In genomic region chr1:105843856-105844255, GRCm38 (mm10) we compare ENCODE assay signal across 10 mouse cellular contexts.
DNase-seq lines count a peak whose midpoint lies in the region; ATAC-seq and TF ChIP-seq lines count a peak whose summit lies in the region.
"Had no signal": no experiment of that assay in that cellular context is flagged by ENCODE, and none has a peak within 500 bp of the region (broad histone marks: within the 10 kb centered on the region; RNA-seq: fewer than 3 reads in every experiment).

No protein-coding gene starts in this region.

- no peak overlapping the region for H3K4me3 ChIP-seq in intestine, embryonic 14.5 days (ENCODE audit: low read depth, low read length)
- no peak overlapping the region for H3K4me3 ChIP-seq in intestine, postnatal 0 days (ENCODE audit: low read depth, low read length)
- peak overlapping the region; percentile 48 for H3K4me3 ChIP-seq in embryonic facial prominence, embryonic 10.5 days
- peak overlapping the region; percentile 39 for H3K4me3 ChIP-seq in hindbrain, embryonic 15.5 days
- no peak overlapping the region for H3K4me3 ChIP-seq in neural tube, embryonic 12.5 days

- DNase-seq in intestine, embryonic 14.5 days (ENCODE audit: low spot score): peak; percentile 48
- no peak for DNase-seq in embryonic facial prominence, embryonic 10.5 days (ENCODE audit: low spot score)
- no peak for DNase-seq in layer of hippocampus, postnatal 36 days
- no peak for DNase-seq in left cerebral cortex, postnatal 36 days (ENCODE audit: low spot score in 2 of 2)
- DNase-seq: lung, adult 2 months; spleen, adult 18-20 months had no signal

- H3K27ac ChIP-seq in intestine, embryonic 14.5 days (ENCODE audit: low read depth): no peak overlapping the region
- H3K27ac ChIP-seq in intestine, postnatal 0 days (ENCODE audit: low read depth, low read length): no peak overlapping the region
- no peak overlapping the region for H3K27ac ChIP-seq in embryonic facial prominence, embryonic 10.5 days (replicated peaks)
- 0 out of 2 replicates have a peak overlapping the region, but pooled peaks have one; percentile 48 for H3K27ac ChIP-seq in hindbrain, embryonic 15.5 days (replicated peaks)
- H3K27ac ChIP-seq in neural tube, embryonic 12.5 days: no peak overlapping the region

- peaks cover 8% of the 10 kb centered on the region for H3K27me3 ChIP-seq in intestine, embryonic 14.5 days (replicated peaks; ENCODE audit: control insufficient read depth, insufficient read depth, low read length)
- no peaks in the 10 kb centered on the region for H3K27me3 ChIP-seq in intestine, postnatal 0 days (replicated peaks; ENCODE audit: control insufficient read depth, insufficient read depth, low read length)
- H3K27me3 ChIP-seq in embryonic facial prominence, embryonic 10.5 days (replicated peaks; ENCODE audit: low read depth, poor library complexity, severe bottlenecking): peaks cover 39% of the 10 kb centered on the region
- no peaks in the 10 kb centered on the region for H3K27me3 ChIP-seq in hindbrain, embryonic 15.5 days
- peaks cover 11% of the 10 kb centered on the region for H3K27me3 ChIP-seq in neural tube, embryonic 12.5 days (replicated peaks)

- H3K9ac ChIP-seq in intestine, embryonic 14.5 days (ENCODE audit: low read length): no peak overlapping the region
- H3K9ac ChIP-seq in intestine, postnatal 0 days (ENCODE audit: low read depth, low read length): no peak overlapping the region
- peak overlapping the region; percentile 13; the same call in 1 of the 2 replicates for H3K9ac ChIP-seq in hindbrain, embryonic 15.5 days
- no peak overlapping the region for H3K9ac ChIP-seq in neural tube, embryonic 12.5 days

- 11% methylated on average over 2 of the region's 2 CpGs for WGBS in intestine, embryonic 14.5 days
- 61% methylated on average over 2 of the region's 2 CpGs for WGBS in intestine, postnatal 0 days
- 1% methylated on average over 2 of the region's 2 CpGs for WGBS in embryonic facial prominence, embryonic 10.5 days
- WGBS in hindbrain, embryonic 15.5 days: 0% methylated on average over 2 of the region's 2 CpGs
- WGBS in neural tube, embryonic 12.5 days: 7% methylated on average over 2 of the region's 2 CpGs

- TF ChIP-seq CTCF in intestine, postnatal 0 days (IDR thresholded peaks at IDR 0.05; ENCODE audit: low read depth): no peak

- H3K4me2 ChIP-seq in intestine, embryonic 14.5 days (ENCODE audit: low read length): no peak overlapping the region
- H3K4me2 ChIP-seq in intestine, postnatal 0 days (replicated peaks; ENCODE audit: low read depth): no peak overlapping the region
- H3K4me2 ChIP-seq in hindbrain, embryonic 15.5 days: peak overlapping the region; percentile 64
- peak overlapping the region; percentile 69 for H3K4me2 ChIP-seq in neural tube, embryonic 12.5 days (replicated peaks)

- ATAC-seq in intestine, embryonic 14.5 days (replicated peaks; ENCODE audit: low FRiP score, low TSS enrichment, low read depth): no peak
- ATAC-seq in intestine, postnatal 0 days: no peak
- ATAC-seq in hindbrain, embryonic 15.5 days (ENCODE audit: low FRiP score, low read depth): no peak; the same call in none of the 2 replicates
- peak; percentile 61; the same call in 1 of the 2 replicates for ATAC-seq in neural tube, embryonic 12.5 days (ENCODE audit: low FRiP score, low read depth)
- ATAC-seq in megakaryocyte-erythroid progenitor cell, adult 5-6 weeks (replicated peaks; ENCODE audit: low FRiP score, low TSS enrichment, poor library complexity, severe bottlenecking): no peak

- H3K9me3 ChIP-seq in intestine, embryonic 14.5 days (ENCODE audit: control insufficient read depth, low read length): no peaks in the 10 kb centered on the region
- no peaks in the 10 kb centered on the region for H3K9me3 ChIP-seq in intestine, postnatal 0 days (ENCODE audit: control insufficient read depth)
- no peaks in the 10 kb centered on the region for H3K9me3 ChIP-seq in embryonic facial prominence, embryonic 10.5 days
- no peaks in the 10 kb centered on the region for H3K9me3 ChIP-seq in hindbrain, embryonic 15.5 days
- H3K9me3 ChIP-seq in neural tube, embryonic 12.5 days: no peaks in the 10 kb centered on the region

- no peaks in the 10 kb centered on the region for H3K36me3 ChIP-seq in intestine, embryonic 14.5 days (ENCODE audit: control insufficient read depth, insufficient read depth, low read length)
- peaks cover 20% of the 10 kb centered on the region for H3K36me3 ChIP-seq in intestine, postnatal 0 days (ENCODE audit: control insufficient read depth, insufficient read depth)
- H3K36me3 ChIP-seq in embryonic facial prominence, embryonic 10.5 days (replicated peaks): no peaks in the 10 kb centered on the region
- no peaks in the 10 kb centered on the region for H3K36me3 ChIP-seq in hindbrain, embryonic 15.5 days
- no peaks in the 10 kb centered on the region for H3K36me3 ChIP-seq in neural tube, embryonic 12.5 days

- intact Hi-C loops in left cerebral cortex, postnatal 36 days (cut with DNase I): no loop called here

- H3K4me1 ChIP-seq in intestine, embryonic 14.5 days (replicated peaks; ENCODE audit: control insufficient read depth, insufficient read depth, low read length): peaks cover 3% of the 10 kb centered on the region; the same call in 1 of the 2 replicates
- H3K4me1 ChIP-seq in intestine, postnatal 0 days (replicated peaks; ENCODE audit: control insufficient read depth, insufficient read depth, low read length): no peaks in the 10 kb centered on the region
- H3K4me1 ChIP-seq in embryonic facial prominence, embryonic 10.5 days: peaks cover 19% of the 10 kb centered on the region
- H3K4me1 ChIP-seq in hindbrain, embryonic 15.5 days (replicated peaks): peaks cover 17% of the 10 kb centered on the region
- H3K4me1 ChIP-seq in neural tube, embryonic 12.5 days: peaks cover 11% of the 10 kb centered on the region

Comparison
In these comparisons a context has a peak if more than half of its experiments do, and no peak if none do; other contexts are left out.
1. H3K4me2 ChIP-seq: peak in hindbrain, embryonic 15.5 days (single experiment) and neural tube, embryonic 12.5 days (single experiment); none in intestine, embryonic 14.5 days (single experiment) and intestine, postnatal 0 days (single experiment).
2. H3K4me3 ChIP-seq: peak in embryonic facial prominence, embryonic 10.5 days (single experiment) and hindbrain, embryonic 15.5 days (single experiment); none in intestine, embryonic 14.5 days (single experiment), intestine, postnatal 0 days (single experiment) and neural tube, embryonic 12.5 days (single experiment).